Mouse (Mus musculus) forebrain, postnatal 0 days (tissue): ENCODE data around the gene Cebpa. TPM values are rescaled to one million over a fixed set of nuclear protein-coding genes. Genes with fewer than 3 reads are reported as not detected.

Experiments used
- ATAC-seq: fragments of 200-750 bp; cut with Nextera tagmentation; 2 replicates; pipeline ENCODE4 v1.8.0; 2017; ENCODE audit warnings: mild to moderate bottlenecking, moderate library complexity
- DNase-seq: peaks from one replicate; pipeline ENCODE4 v3.0.0-alpha.2; 2015
- H3K27ac ChIP-seq: fragments of 300-500 bp; sonication (generic); 2 replicates; pipeline ENCODE4 v1.5.1; 2014; ENCODE audit warnings: low read depth, mild to moderate bottlenecking, antibody characterized with exemption, low read length, moderate library complexity, mixed read lengths
- H3K27me3 ChIP-seq: fragments of 300-500 bp; sonication (generic); 2 replicates; pipeline ENCODE4 v1.6.1; 2014; ENCODE audit warnings: mild to moderate bottlenecking, low read length, mixed read lengths; ENCODE audit not compliant: insufficient read depth
- H3K36me3 ChIP-seq: fragments of 300-500 bp; sonication (generic); 2 replicates; pipeline ENCODE4 v1.6.1; 2014; ENCODE audit warnings: mild to moderate bottlenecking, moderate library complexity; ENCODE audit not compliant: insufficient read depth
- H3K4me1 ChIP-seq: fragments of 300-500 bp; sonication (generic); 2 replicates; pipeline ENCODE4 v1.6.1; 2014; ENCODE audit warnings: antibody characterized with exemption; ENCODE audit not compliant: insufficient read depth
- H3K4me2 ChIP-seq: fragments of 300-500 bp; sonication (generic); 2 replicates; pipeline ENCODE4 v1.6.1; 2014; ENCODE audit warnings: low read depth, mild to moderate bottlenecking, moderate library complexity
- H3K4me3 ChIP-seq: fragments of 300-500 bp; sonication (generic); 2 replicates; pipeline ENCODE4 v1.5.1; 2014; ENCODE audit warnings: low read depth, low read length, mixed read lengths
- H3K9ac ChIP-seq: fragments of 300-500 bp; sonication (generic); 2 replicates; pipeline ENCODE4 v1.6.1; 2014; ENCODE audit warnings: mild to moderate bottlenecking
- H3K9me3 ChIP-seq: fragments of 300-500 bp; sonication (generic); 2 replicates; pipeline ENCODE4 v1.6.1; 2016; ENCODE audit warnings: low read length
- CTCF ChIP-seq: sonication (generic); IDR thresholded peaks from 2 replicates; pipeline ENCODE4 v1.5.1; 2016; ENCODE audit warnings: antibody characterized with exemption, control low read depth, low read depth
- WGBS: fragments of 180-500 bp; shearing (Covaris S2); extraction: QIAGEN DNeasy Blood & Tissue Kit; methylation state at CpG from one replicate; pipeline ENCODE4 v1.1.7; 2014; 5-methylcytosine and 5-hydroxymethylcytosine counted together
- polyA plus RNA-seq: library from polyadenylated mRNA; unstranded; fragments of >200 nt; fragmentation: Nextera tagmentation; extraction: Ambion mirVana; gene quantifications from 2 replicates; pipeline ENCODE4 v1.2.1, GENCODE M21; 2015
- total RNA-seq: library from RNA; depleted of rRNA; stranded (reverse); fragments of >200 nt; gene quantifications from 2 replicates; pipeline ENCODE4 v1.2.3, GENCODE M21; 2014

The Cebpa gene
- total and polyA plus RNA-seq, 2 experiments from 2014 or later, result 0.93 to 5.0 TPM

DNA sequence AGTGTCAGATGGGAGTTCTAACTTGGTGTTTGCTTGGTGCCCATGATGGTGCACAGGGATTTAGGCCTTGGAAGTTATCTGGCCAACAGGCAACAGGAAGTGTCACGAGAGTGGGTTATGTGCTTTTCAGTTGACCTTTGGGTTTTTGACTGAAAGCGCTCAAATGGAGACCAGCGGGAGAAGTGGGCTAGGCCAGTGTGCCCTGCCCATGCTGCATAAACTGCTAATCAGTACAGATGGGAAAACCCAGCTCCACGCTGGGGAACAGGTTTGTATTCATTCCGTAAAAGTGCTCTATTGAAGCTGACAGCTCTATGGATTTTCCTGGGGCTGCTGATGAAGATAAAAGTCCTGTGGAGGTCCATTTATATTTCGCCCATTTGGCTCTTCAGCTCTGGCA, 10.4 kb upstream of the Cebpa start:
- no peaks in the 10 kb centered on the region for H3K4me1 ChIP-seq
- TF ChIP-seq CTCF, result no peak
- H3K9me3 ChIP-seq, result no peaks in the 10 kb centered on the region
- ATAC-seq, result no peak
- no peak overlapping the region for H3K4me2 ChIP-seq
- H3K9ac ChIP-seq, result no peak overlapping the region
- 72% methylated on average over 6 of the region's 6 CpGs for WGBS
- H3K27ac ChIP-seq, result no peak overlapping the region
- no peak for DNase-seq
- H3K36me3 ChIP-seq, result no peaks in the 10 kb centered on the region
- no peak overlapping the region for H3K4me3 ChIP-seq
- no peaks in the 10 kb centered on the region for H3K27me3 ChIP-seq

DNA sequence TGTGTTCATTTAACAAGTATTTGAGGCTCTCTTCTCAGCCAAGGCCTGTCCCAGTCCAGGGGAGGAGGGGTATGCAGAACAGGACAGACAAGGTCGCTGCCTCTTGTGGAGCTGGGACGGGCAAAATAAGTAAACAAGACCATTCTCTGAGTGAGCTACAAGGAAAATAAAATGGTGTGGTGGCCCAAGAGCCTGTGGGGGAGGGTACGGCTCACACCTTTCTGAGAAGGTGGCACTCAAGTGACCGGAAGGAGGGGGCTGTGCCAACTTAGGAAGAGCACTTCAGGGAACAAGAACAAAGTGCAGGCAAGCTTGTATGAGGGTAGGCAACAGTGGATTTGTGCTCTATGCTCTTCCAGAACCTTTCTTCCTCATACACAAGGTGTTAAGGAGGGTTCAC, 6.0 kb upstream of the Cebpa start:
- H3K27me3 ChIP-seq, result peaks cover 26% of the 10 kb centered on the region
- H3K27ac ChIP-seq, result no peak overlapping the region
- no peak for DNase-seq
- ATAC-seq, result no peak
- no peaks in the 10 kb centered on the region for H3K4me1 ChIP-seq
- no peaks in the 10 kb centered on the region for H3K36me3 ChIP-seq
- H3K9ac ChIP-seq, result no peak overlapping the region
- no peak overlapping the region for H3K4me2 ChIP-seq
- 65% methylated on average over 4 of the region's 4 CpGs for WGBS
- H3K9me3 ChIP-seq, result no peaks in the 10 kb centered on the region
- no peak overlapping the region for H3K4me3 ChIP-seq
- TF ChIP-seq CTCF, result no peak

DNA sequence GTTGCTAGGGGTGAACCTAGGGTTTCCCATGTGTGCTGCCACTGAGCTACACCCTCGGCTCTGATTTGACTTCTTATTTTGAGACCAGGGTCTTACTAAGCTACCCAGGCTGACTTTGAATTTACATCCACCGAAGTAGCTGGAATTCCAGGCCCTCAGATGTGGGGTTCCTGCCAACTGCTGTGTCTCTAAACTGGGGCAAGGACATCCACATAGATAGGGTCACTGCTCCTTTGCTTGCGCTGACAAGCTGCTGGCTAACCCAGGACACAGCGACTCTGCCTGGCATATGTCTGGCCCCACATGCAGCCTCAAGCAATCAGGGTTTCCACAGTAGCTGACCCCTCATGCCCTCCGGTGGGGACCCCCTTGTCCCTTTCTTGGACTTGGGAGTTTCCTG, 5.4 kb upstream of the Cebpa start:
- Histone ChIP-seq H3K27ac (no peak overlapping the region), H3K36me3 (no peaks in the 10 kb centered on the region), H3K27me3 (peaks cover 26% of the 10 kb centered on the region), H3K4me1 (no peaks in the 10 kb centered on the region), H3K9ac (no peak overlapping the region), H3K4me2 (no peak overlapping the region), H3K9me3 (no peaks in the 10 kb centered on the region), H3K4me3 (no peak overlapping the region)
- no peak for DNase-seq
- TF ChIP-seq CTCF, result no peak
- WGBS, result 80% methylated on average over 5 of the region's 5 CpGs
- ATAC-seq, result no peak

DNA sequence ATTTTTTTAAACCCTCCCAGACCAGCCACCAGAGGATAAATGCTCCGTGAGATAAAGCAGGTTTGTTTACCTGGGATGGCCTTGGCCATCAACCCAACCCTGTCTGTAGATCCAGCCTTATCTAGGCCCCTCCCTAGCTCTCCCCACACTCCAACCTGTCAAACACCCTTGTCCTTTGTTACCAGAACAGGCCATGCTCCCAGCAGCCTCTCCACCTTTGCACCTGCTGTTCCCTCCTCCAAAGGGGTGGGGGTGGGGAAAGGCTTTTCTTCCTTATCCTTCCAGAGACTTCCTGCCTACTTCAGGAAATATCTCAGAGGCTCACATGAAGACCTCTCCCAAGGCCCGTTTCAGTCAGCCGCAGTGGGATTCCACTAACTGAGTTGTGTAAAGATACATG, 2.6 kb upstream of the Cebpa start:
- WGBS, result 66% methylated on average over 3 of the region's 3 CpGs

DNA sequence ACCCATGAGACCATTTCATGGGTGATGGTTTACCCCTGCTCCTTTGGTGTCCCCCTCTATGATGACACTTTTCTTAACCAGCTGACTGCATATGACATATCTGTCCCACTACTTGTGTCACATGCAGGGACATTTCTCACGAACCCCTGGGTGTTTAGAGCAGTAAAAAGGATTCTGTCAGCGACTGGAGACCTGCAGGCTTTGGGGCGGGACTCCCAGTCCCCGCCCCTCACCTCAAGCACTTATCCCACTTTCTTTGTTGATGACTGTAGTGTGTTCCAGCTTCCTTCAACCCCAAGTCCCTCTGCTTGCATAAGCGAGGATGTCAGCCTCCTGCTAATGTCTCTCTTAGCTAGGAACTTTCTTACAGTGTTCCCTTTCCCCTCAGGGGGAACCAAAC, 2.0 kb upstream of the Cebpa start:
- peaks cover 52% of the 10 kb centered on the region for H3K27me3 ChIP-seq
- ATAC-seq (no peak), DNase-seq (no peak)
- no peak overlapping the region for H3K9ac ChIP-seq
- peaks cover 7% of the 10 kb centered on the region; the same call in 1 of the 2 replicates for H3K4me1 ChIP-seq
- TF ChIP-seq CTCF, result no peak
- H3K9me3 ChIP-seq, result no peaks in the 10 kb centered on the region
- no peak overlapping the region for H3K4me3 ChIP-seq
- 51% methylated on average over 5 of the region's 5 CpGs for WGBS
- H3K36me3 ChIP-seq, result no peaks in the 10 kb centered on the region
- no peak overlapping the region for H3K4me2 ChIP-seq
- no peak overlapping the region for H3K27ac ChIP-seq

More for the DNA sequence above, 2.6 kb upstream of the Cebpa start:
- Histone ChIP-seq H3K4me2 (no peak overlapping the region), H3K27ac (no peak overlapping the region), H3K36me3 (no peaks in the 10 kb centered on the region), H3K9me3 (no peaks in the 10 kb centered on the region), H3K27me3 (peaks cover 47% of the 10 kb centered on the region), H3K4me3 (no peak overlapping the region), H3K4me1 (peaks cover 7% of the 10 kb centered on the region; the same call in 1 of the 2 replicates), H3K9ac (no peak overlapping the region)
- no peak for DNase-seq
- ATAC-seq, result no peak
- TF ChIP-seq CTCF, result no peak

DNA sequence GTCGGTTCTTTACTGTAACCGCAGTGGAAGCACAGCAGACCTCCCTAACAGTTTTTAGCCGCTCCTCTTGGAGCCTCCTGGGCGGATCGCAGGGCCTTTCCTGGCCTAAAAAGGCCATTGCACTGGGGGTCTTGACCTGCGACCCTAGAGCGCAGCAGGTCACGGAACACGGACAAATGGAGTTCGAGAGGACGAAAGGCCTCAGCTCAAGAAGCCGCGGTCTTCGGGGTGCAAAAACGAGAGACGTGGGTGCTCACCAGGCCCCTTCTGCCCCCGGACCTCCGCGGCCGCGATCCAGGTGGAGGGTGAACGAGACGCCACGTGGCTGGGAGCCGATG, 1.4 kb upstream of the Cebpa start:
- H3K4me3 ChIP-seq, result peak overlapping the region; percentile 55
- H3K4me2 ChIP-seq, result peak overlapping the region; percentile 98
- H3K27me3 ChIP-seq, result peaks cover 54% of the 10 kb centered on the region
- no peaks in the 10 kb centered on the region for H3K36me3 ChIP-seq
- peak overlapping the region; percentile 18; the same call in 1 of the 2 replicates for H3K9ac ChIP-seq
- no peak for DNase-seq
- peaks cover 7% of the 10 kb centered on the region; the same call in 1 of the 2 replicates for H3K4me1 ChIP-seq
- no peak for ATAC-seq
- under 1% methylated on average over 25 of the region's 25 CpGs for WGBS
- H3K9me3 ChIP-seq, result no peaks in the 10 kb centered on the region
- no peak overlapping the region for H3K27ac ChIP-seq
- TF ChIP-seq CTCF, result no peak

DNA sequence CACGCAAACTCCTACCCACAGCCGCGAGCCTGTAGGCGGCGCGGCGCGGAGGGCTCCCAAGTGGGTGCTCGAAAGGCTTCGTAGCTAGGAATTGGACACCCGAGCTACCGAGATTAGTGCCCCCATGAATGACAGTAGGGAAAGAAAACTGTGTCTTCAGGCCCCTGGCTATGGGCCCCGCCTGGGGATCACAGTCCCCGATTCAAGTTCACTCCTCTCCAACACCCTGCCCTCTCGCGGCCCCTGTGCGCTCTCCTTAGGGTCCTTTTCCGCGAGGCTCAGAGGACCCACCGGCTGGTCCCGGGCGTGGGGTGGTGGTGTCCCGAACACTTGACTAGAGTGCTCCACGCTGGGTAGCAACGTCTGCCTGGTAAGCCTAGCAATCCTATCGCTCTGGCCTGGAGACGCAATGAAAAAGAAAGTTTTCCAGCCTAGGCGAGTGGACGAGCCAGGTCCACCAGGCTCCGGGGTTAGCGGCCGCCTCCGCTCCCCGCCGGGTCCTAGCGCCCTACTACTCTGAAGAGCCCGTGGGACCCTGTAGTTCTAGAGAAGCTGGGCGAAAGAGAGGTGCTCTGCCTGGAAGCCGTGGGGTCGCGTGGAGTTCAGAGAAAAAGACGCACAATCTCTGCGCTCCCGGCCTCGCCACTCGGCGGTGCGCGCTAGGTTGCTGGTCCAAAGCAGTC, 853 bp upstream of the Cebpa start:
- Histone ChIP-seq H3K36me3 (no peaks in the 10 kb centered on the region), H3K27ac (no peak overlapping the region), H3K4me1 (peaks cover 7% of the 10 kb centered on the region; the same call in 1 of the 2 replicates), H3K4me2 (peak overlapping the region; percentile 98), H3K27me3 (peaks cover 54% of the 10 kb centered on the region), H3K9me3 (no peaks in the 10 kb centered on the region), H3K9ac (peak overlapping the region; percentile 36), H3K4me3 (peak overlapping the region; percentile 55)
- ATAC-seq, result peak; percentile 62
- peak; percentile 64 for DNase-seq
- TF ChIP-seq CTCF, result peak; percentile 51
- under 1% methylated on average over 49 of the region's 49 CpGs for WGBS
